Mouse (Mus musculus): ENCODE results near the gene Bad. TPM values are rescaled to one million over a fixed set of nuclear protein-coding genes. Genes with fewer than 3 reads are reported as not detected.
A peak's percentile ranks its signal among the peaks of the same experiment; 100 is the strongest.

Gene Bad
- polyA plus RNA-seq, 1 experiment from 2014 or later: 55.7 TPM

GRCm38 (mm10) chr19:6936299-6936698 lies 5.4 kb upstream of the Bad start:
- no peak overlapping the region for H3K9ac ChIP-seq (ENCODE audit: low read depth, low read length)
- H3K36me3 ChIP-seq (ENCODE audit: control insufficient read depth, insufficient read depth, low read length): no peaks in the 10 kb centered on the region
- H3K4me2 ChIP-seq: no peak overlapping the region
- 16% methylated on average over 3 of the region's 3 CpGs for WGBS (ENCODE audit: insufficient replicate concordance)
- no peak for ATAC-seq (replicated peaks; ENCODE audit: insufficient number of reproducible peaks, low FRiP score, low TSS enrichment)
- H3K4me3 ChIP-seq (ENCODE audit: low read depth, low read length): no peak overlapping the region
- no peaks in the 10 kb centered on the region for H3K9me3 ChIP-seq (replicated peaks; ENCODE audit: control insufficient read depth, low read length)
- peaks cover 48% of the 10 kb centered on the region for H3K27me3 ChIP-seq (ENCODE audit: control insufficient read depth, insufficient read depth, low read length)
- H3K4me1 ChIP-seq (ENCODE audit: control insufficient read depth, insufficient read depth, low read length): peaks cover 18% of the 10 kb centered on the region
- H3K27ac ChIP-seq (ENCODE audit: low read depth, low read length): no peak overlapping the region

DNA sequence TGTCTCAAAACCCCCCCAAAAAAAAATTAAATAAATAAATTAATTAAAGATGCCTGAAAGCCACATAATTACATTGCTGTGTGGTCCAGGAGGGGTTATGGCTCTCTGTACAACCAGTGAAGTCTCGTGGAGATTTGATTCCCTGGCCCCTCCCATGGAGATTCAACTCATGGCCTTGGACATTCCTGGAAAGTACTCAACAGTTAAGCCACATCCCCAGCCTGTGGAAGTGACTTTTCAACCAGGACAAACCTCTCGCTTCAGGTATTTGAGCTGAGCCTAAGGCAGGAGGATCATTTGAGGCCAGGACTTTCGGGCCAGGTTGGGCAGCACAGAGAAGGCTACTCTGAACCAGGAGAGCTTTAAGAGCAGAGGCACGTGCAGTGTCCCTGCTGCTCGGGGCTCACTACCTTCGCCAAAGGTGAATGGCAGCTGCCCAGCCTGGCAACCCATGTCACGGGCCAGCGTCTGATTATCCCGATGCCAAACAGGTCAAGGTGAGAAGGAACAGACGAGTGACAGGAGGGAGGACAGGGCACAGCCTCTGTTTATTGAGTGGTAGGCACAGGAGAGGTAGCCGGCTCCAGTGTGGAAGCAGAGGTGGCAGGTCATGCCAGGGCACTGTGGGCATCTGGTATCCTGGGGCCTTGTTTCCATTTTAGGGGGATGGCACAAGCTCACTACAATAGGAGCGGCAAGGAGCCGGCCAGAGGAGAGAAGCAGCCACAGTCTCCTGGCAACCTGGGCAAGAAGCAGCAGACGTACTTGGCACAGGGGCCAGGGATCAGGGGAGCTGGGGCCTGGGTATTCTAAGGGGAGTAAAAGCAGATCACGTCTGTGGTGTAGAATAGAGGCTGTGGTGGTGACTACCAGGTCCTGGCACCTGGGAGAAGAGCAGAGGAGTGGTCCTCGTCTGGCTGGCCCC lies 3.9 kb upstream of the Bad start:
- Histone ChIP-seq H3K4me3 (ENCODE audit: low read depth, low read length) (no peak overlapping the region), H3K36me3 (ENCODE audit: control insufficient read depth, insufficient read depth, low read length) (no peaks in the 10 kb centered on the region), H3K4me2 (no peak overlapping the region), H3K27ac (ENCODE audit: low read depth, low read length) (no peak overlapping the region), H3K4me1 (ENCODE audit: control insufficient read depth, insufficient read depth, low read length) (peaks cover 21% of the 10 kb centered on the region), H3K9me3 (replicated peaks; ENCODE audit: control insufficient read depth, low read length) (no peaks in the 10 kb centered on the region), H3K9ac (ENCODE audit: low read depth, low read length) (no peak overlapping the region), H3K27me3 (ENCODE audit: control insufficient read depth, insufficient read depth, low read length) (peaks cover 34% of the 10 kb centered on the region)
- 74% methylated on average over 16 of the region's 16 CpGs for WGBS (ENCODE audit: insufficient replicate concordance)
- no peak for ATAC-seq (replicated peaks; ENCODE audit: insufficient number of reproducible peaks, low FRiP score, low TSS enrichment)

- 90% methylated on average over 20 of the region's 20 CpGs for WGBS (ENCODE audit: insufficient replicate concordance)
- H3K4me2 ChIP-seq: no peak overlapping the region
- H3K9ac ChIP-seq (ENCODE audit: low read depth, low read length): no peak overlapping the region
- no peak overlapping the region for H3K27ac ChIP-seq (ENCODE audit: low read depth, low read length)
- ATAC-seq (replicated peaks; ENCODE audit: insufficient number of reproducible peaks, low FRiP score, low TSS enrichment): no peak
- no peak overlapping the region for H3K4me3 ChIP-seq (ENCODE audit: low read depth, low read length)
- no peaks in the 10 kb centered on the region for H3K9me3 ChIP-seq (replicated peaks; ENCODE audit: control insufficient read depth, low read length)
- no peaks in the 10 kb centered on the region for H3K36me3 ChIP-seq (ENCODE audit: control insufficient read depth, insufficient read depth, low read length)
- H3K4me1 ChIP-seq (ENCODE audit: control insufficient read depth, insufficient read depth, low read length): peaks cover 19% of the 10 kb centered on the region
- H3K27me3 ChIP-seq (ENCODE audit: control insufficient read depth, insufficient read depth, low read length): peaks cover 19% of the 10 kb centered on the region
Observed at GRCm38 (mm10) chr19:6939106-6940002, 2.3 kb upstream of the Bad start.

- no peaks in the 10 kb centered on the region for H3K36me3 ChIP-seq (ENCODE audit: control insufficient read depth, insufficient read depth, low read length)
- peak overlapping the region; percentile 79 for H3K4me2 ChIP-seq
- WGBS (ENCODE audit: insufficient replicate concordance): 20% methylated on average over 27 of the region's 29 CpGs
- H3K4me1 ChIP-seq (ENCODE audit: control insufficient read depth, insufficient read depth, low read length): peaks cover 18% of the 10 kb centered on the region
- peak overlapping the region; percentile 89 for H3K9ac ChIP-seq (ENCODE audit: low read depth, low read length)
- H3K27me3 ChIP-seq (ENCODE audit: control insufficient read depth, insufficient read depth, low read length): peaks cover 6% of the 10 kb centered on the region
- H3K4me3 ChIP-seq (ENCODE audit: low read depth, low read length): peak overlapping the region; percentile 84
- ATAC-seq (replicated peaks; ENCODE audit: insufficient number of reproducible peaks, low FRiP score, low TSS enrichment): no peak
- no peaks in the 10 kb centered on the region for H3K9me3 ChIP-seq (replicated peaks; ENCODE audit: control insufficient read depth, low read length)
- H3K27ac ChIP-seq (ENCODE audit: low read depth, low read length): peak overlapping the region; percentile 96
Observed at GRCm38 (mm10) chr19:6940396-6941351, 987 bp upstream of the Bad start.

- WGBS (ENCODE audit: insufficient replicate concordance): under 1% methylated on average over 27 of the region's 27 CpGs
Observed at GRCm38 (mm10) chr19:6942249-6942691, 609 bp downstream of the Bad start, which contains the start of gene Gpr137. Gpr137 (minus strand) TSS chr19:6942480.

GRCm38 (mm10) chr19:6942764-6943163 lies 1.1 kb downstream of the Bad start:
- ATAC-seq (replicated peaks; ENCODE audit: insufficient number of reproducible peaks, low FRiP score, low TSS enrichment): no peak
- Histone ChIP-seq H3K27me3 (ENCODE audit: control insufficient read depth, insufficient read depth, low read length) (no peaks in the 10 kb centered on the region), H3K27ac (ENCODE audit: low read depth, low read length) (peak overlapping the region; percentile 96), H3K9me3 (replicated peaks; ENCODE audit: control insufficient read depth, low read length) (no peaks in the 10 kb centered on the region), H3K4me3 (ENCODE audit: low read depth, low read length) (peak overlapping the region; percentile 84), H3K36me3 (ENCODE audit: control insufficient read depth, insufficient read depth, low read length) (no peaks in the 10 kb centered on the region), H3K4me2 (peak overlapping the region; percentile 79), H3K4me1 (ENCODE audit: control insufficient read depth, insufficient read depth, low read length) (peaks cover 18% of the 10 kb centered on the region), H3K9ac (ENCODE audit: low read depth, low read length) (peak overlapping the region; percentile 89)
- 23% methylated on average over 5 of the region's 5 CpGs for WGBS (ENCODE audit: insufficient replicate concordance)

More at GRCm38 (mm10) chr19:6942249-6942691, 609 bp downstream of the Bad start, which contains the start of gene Gpr137:
- ATAC-seq (replicated peaks; ENCODE audit: insufficient number of reproducible peaks, low FRiP score, low TSS enrichment): peak; percentile 88
- Histone ChIP-seq H3K4me2 (peak within 1 kb of the TSS; percentile 79), H3K36me3 (ENCODE audit: control insufficient read depth, insufficient read depth, low read length) (no peaks in the 10 kb centered on the region), H3K4me1 (ENCODE audit: control insufficient read depth, insufficient read depth, low read length) (peaks cover 18% of the 10 kb centered on the region), H3K27ac (ENCODE audit: low read depth, low read length) (peak within 1 kb of the TSS; percentile 96), H3K27me3 (ENCODE audit: control insufficient read depth, insufficient read depth, low read length) (no peaks in the 10 kb centered on the region), H3K9ac (ENCODE audit: low read depth, low read length) (peak within 1 kb of the TSS; percentile 89), H3K9me3 (replicated peaks; ENCODE audit: control insufficient read depth, low read length) (no peaks in the 10 kb centered on the region), H3K4me3 (ENCODE audit: low read depth, low read length) (peak within 1 kb of the TSS; percentile 84)

DNA sequence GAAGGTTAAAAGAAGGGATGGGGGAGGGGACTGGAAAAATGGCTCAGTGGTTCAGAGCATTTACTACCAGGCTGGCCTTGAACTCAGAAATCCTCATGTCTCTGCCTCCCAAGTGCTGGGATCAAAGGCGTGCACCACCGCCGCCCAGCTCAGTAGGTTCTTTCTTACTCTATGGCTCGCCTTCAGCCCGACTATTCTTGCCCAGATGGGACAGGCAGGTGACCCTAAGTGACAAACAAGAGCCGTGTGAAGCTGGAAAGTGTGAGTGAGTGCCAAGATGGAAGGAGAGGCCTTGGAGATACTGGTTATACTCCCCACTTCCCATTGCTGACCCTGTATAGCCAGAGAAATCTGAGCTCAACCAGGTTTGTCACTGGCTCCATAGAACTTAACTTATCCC lies 2.0 kb downstream of the Bad start:
- Histone ChIP-seq H3K9me3 (replicated peaks; ENCODE audit: control insufficient read depth, low read length) (no peaks in the 10 kb centered on the region), H3K27me3 (ENCODE audit: control insufficient read depth, insufficient read depth, low read length) (no peaks in the 10 kb centered on the region), H3K4me3 (ENCODE audit: low read depth, low read length) (no peak overlapping the region), H3K36me3 (ENCODE audit: control insufficient read depth, insufficient read depth, low read length) (no peaks in the 10 kb centered on the region), H3K9ac (ENCODE audit: low read depth, low read length) (no peak overlapping the region), H3K4me2 (no peak overlapping the region), H3K27ac (ENCODE audit: low read depth, low read length) (no peak overlapping the region), H3K4me1 (ENCODE audit: control insufficient read depth, insufficient read depth, low read length) (peaks cover 18% of the 10 kb centered on the region)
- ATAC-seq (replicated peaks; ENCODE audit: insufficient number of reproducible peaks, low FRiP score, low TSS enrichment): no peak
- WGBS (ENCODE audit: insufficient replicate concordance): 85% methylated on average over 6 of the region's 6 CpGs
